In genomic region chr5:120582002-120582401, GRCm38 (mm10) we compare ENCODE assay signal across 22 mouse cellular contexts. TPM values are rescaled to one million over a fixed set of nuclear protein-coding genes. Genes with fewer than 3 reads are reported as not detected.
A peak's percentile ranks its signal among the peaks of the same experiment; 100 is the strongest.
DNase-seq lines count a peak whose midpoint lies in the region; ATAC-seq and TF ChIP-seq lines count a peak whose summit lies in the region.
"Had no signal": no experiment of that assay in that cellular context is flagged by ENCODE, and none has a peak within 500 bp of the region (broad histone marks: within the 10 kb centered on the region; RNA-seq: fewer than 3 reads in every experiment).

No protein-coding gene starts in this region.

- no peak overlapping the region for H3K9ac ChIP-seq in liver, embryonic 15.5 days
- no peak overlapping the region for H3K9ac ChIP-seq in kidney, embryonic 15.5 days
- no peak overlapping the region for H3K9ac ChIP-seq in forebrain, embryonic 11.5 days (ENCODE audit: low read length)
- H3K9ac ChIP-seq: embryonic facial prominence, embryonic 15.5 days; forebrain, embryonic 12.5 days had no signal

- no peaks in the 10 kb centered on the region for H3K27me3 ChIP-seq in liver, embryonic 15.5 days
- 0 out of 2 replicates have a peak, but pooled peaks cover 3% of the 10 kb centered on the region for H3K27me3 ChIP-seq in kidney, embryonic 15.5 days
- H3K27me3 ChIP-seq in small intestine, adult 2 months (ENCODE audit: control insufficient read depth, insufficient read depth, low read length), result no peaks in the 10 kb centered on the region
- no peaks in the 10 kb centered on the region for H3K27me3 ChIP-seq in forebrain, embryonic 11.5 days (ENCODE audit: control insufficient read depth, insufficient read depth, low read length)
- H3K27me3 ChIP-seq: embryonic facial prominence, embryonic 15.5 days; forebrain, embryonic 12.5 days had no signal

- H3K9me3 ChIP-seq in liver, embryonic 15.5 days (replicated peaks), result no peaks in the 10 kb centered on the region
- H3K9me3 ChIP-seq in kidney, embryonic 15.5 days (replicated peaks), result no peaks in the 10 kb centered on the region
- no peaks in the 10 kb centered on the region for H3K9me3 ChIP-seq in forebrain, embryonic 11.5 days (ENCODE audit: control insufficient read depth, low read length)
- H3K9me3 ChIP-seq: embryonic facial prominence, embryonic 15.5 days; forebrain, embryonic 12.5 days had no signal

- H3K4me1 ChIP-seq in liver, embryonic 15.5 days (replicated peaks), result peaks cover 86% of the 10 kb centered on the region
- H3K4me1 ChIP-seq in kidney, embryonic 15.5 days, result peaks cover 75% of the 10 kb centered on the region
- peaks cover 43% of the 10 kb centered on the region for H3K4me1 ChIP-seq in small intestine, adult 2 months (ENCODE audit: control insufficient read depth, insufficient read depth, insufficient read length, low read length)
- no peaks in the 10 kb centered on the region for H3K4me1 ChIP-seq in forebrain, embryonic 11.5 days (replicated peaks; ENCODE audit: control insufficient read depth, insufficient read depth, low read length)

- TF ChIP-seq CTCF in small intestine, adult 2 months (IDR thresholded peaks at IDR 0.05; ENCODE audit: extremely low read depth, insufficient read length, insufficient replicate concordance, low read depth, low read length), result no peak

- WGBS in liver, embryonic 15.5 days (ENCODE audit: insufficient replicate concordance), result 78% methylated on average over 9 of the region's 9 CpGs
- 68% methylated on average over 9 of the region's 9 CpGs for WGBS in kidney, embryonic 15.5 days
- WGBS in small intestine, adult 2 months, result 77% methylated on average over 9 of the region's 9 CpGs
- 88% methylated on average over 9 of the region's 9 CpGs for WGBS in forebrain, embryonic 11.5 days

- no peak for ATAC-seq in liver, embryonic 15.5 days (ENCODE audit: insufficient read depth)
- ATAC-seq in kidney, embryonic 15.5 days (replicated peaks; ENCODE audit: low FRiP score), result no peak
- no peak for ATAC-seq in forebrain, embryonic 11.5 days (replicated peaks; ENCODE audit: low FRiP score)
- ATAC-seq: hindbrain, postnatal 0 days had no signal

- peak overlapping the region; percentile 19; the same call in 1 of the 2 replicates for H3K27ac ChIP-seq in liver, embryonic 15.5 days (replicated peaks)
- peak overlapping the region; percentile 73 for H3K27ac ChIP-seq in kidney, embryonic 15.5 days
- peak overlapping the region; percentile 12; the same call in 1 of the 2 replicates for H3K27ac ChIP-seq in small intestine, adult 2 months (ENCODE audit: insufficient read depth, low read depth, low read length)
- no peak overlapping the region for H3K27ac ChIP-seq in forebrain, embryonic 11.5 days (ENCODE audit: low read depth, low read length)
- H3K27ac ChIP-seq: embryonic facial prominence, embryonic 15.5 days; forebrain, embryonic 12.5 days; hindbrain, postnatal 0 days; left cerebral cortex, adult 2 months had no signal

- no peak for TF ChIP-seq POLR2A in small intestine, adult 2 months (IDR thresholded peaks at IDR 0.05; ENCODE audit: low read depth, low read length)

- intact Hi-C loops in heart, postnatal 25 days (cut with DNase I), result no loop called here

- no peak overlapping the region for H3K4me3 ChIP-seq in liver, embryonic 15.5 days (replicated peaks)
- no peak overlapping the region for H3K4me3 ChIP-seq in kidney, embryonic 15.5 days (replicated peaks)
- no peak overlapping the region for H3K4me3 ChIP-seq in small intestine, adult 2 months (ENCODE audit: low read depth, low read length)
- H3K4me3 ChIP-seq in forebrain, embryonic 11.5 days (ENCODE audit: low read depth, low read length), result no peak overlapping the region
- H3K4me3 ChIP-seq: embryonic facial prominence, embryonic 15.5 days; forebrain, embryonic 12.5 days; left cerebral cortex, adult 2 months had no signal

- no peak overlapping the region for H3K4me2 ChIP-seq in liver, embryonic 15.5 days
- H3K4me2 ChIP-seq in kidney, embryonic 15.5 days, result no peak overlapping the region
- no peak overlapping the region for H3K4me2 ChIP-seq in forebrain, embryonic 11.5 days (ENCODE audit: low read depth, low read length, severe bottlenecking)
- H3K4me2 ChIP-seq: embryonic facial prominence, embryonic 15.5 days; forebrain, embryonic 12.5 days; heart, embryonic 11.5 days had no signal

- peak; percentile 94 for DNase-seq in heart, adult 11 months
- no peak for DNase-seq in heart, postnatal 25 days (ENCODE audit: low spot score)
- no peak for DNase-seq in liver
- DNase-seq in Muller cell, postnatal 12 days (ENCODE audit: inconsistent ontology term), result no peak
- no peak for DNase-seq in forebrain, embryonic 11.5 days (ENCODE audit: low spot score)
- DNase-seq: cerebellum, postnatal 10 days; embryo, embryonic 11 days; gastrocnemius, postnatal 14 days; heart, postnatal 4 days; lung, adult 18-20 months; right cerebral cortex, postnatal 25 days had no signal

- peaks cover 66% of the 10 kb centered on the region for H3K36me3 ChIP-seq in liver, embryonic 15.5 days (replicated peaks)
- H3K36me3 ChIP-seq in kidney, embryonic 15.5 days, result peaks cover 41% of the 10 kb centered on the region
- H3K36me3 ChIP-seq in small intestine, adult 2 months (ENCODE audit: control insufficient read depth, insufficient read depth, low read length), result peaks cover 38% of the 10 kb centered on the region
- no peaks in the 10 kb centered on the region for H3K36me3 ChIP-seq in forebrain, embryonic 11.5 days (ENCODE audit: control insufficient read depth, insufficient read depth, low read length)

RNA-seq across cellular contexts. Expression of gene Tpcn1, which starts 6.5 kb away (rescaled TPM):
- 10 to 100 TPM; 36.0 to 37.9 TPM for total RNA-seq in heart, postnatal 25 days (2021)
- polyA plus RNA-seq in liver, embryonic 15.5 days (2015; fragmentation: Nextera tagmentation; extraction: Ambion mirVana), result 22.7 and 26.4 TPM in 2 replicates
- polyA plus RNA-seq in kidney, embryonic 15.5 days (2015; fragmentation: Nextera tagmentation; extraction: Ambion mirVana), result 32.9 and 36.0 TPM in 2 replicates
- polyA plus RNA-seq in small intestine, adult 2 months (2012; rRNA removed), result 48.5 and 115 TPM in 2 replicates
- polyA plus RNA-seq in forebrain, embryonic 11.5 days (2014; fragmentation: Nextera tagmentation; extraction: Ambion mirVana), result 14.5 and 14.6 TPM in 2 replicates

RNA-seq across cellular contexts. Expression of gene Iqcd, which starts 6.8 kb away (rescaled TPM):
- not detected for total RNA-seq in heart, postnatal 25 days (2021)
- 0.90 and 1.2 TPM in 2 replicates for polyA plus RNA-seq in liver, embryonic 15.5 days (2015; fragmentation: Nextera tagmentation; extraction: Ambion mirVana)
- polyA plus RNA-seq in kidney, embryonic 15.5 days (2015; fragmentation: Nextera tagmentation; extraction: Ambion mirVana), result 0.82 and 0.90 TPM in 2 replicates
- 0.15 and 0.25 TPM in 2 replicates for polyA plus RNA-seq in small intestine, adult 2 months (2012; rRNA removed)
- polyA plus RNA-seq in forebrain, embryonic 11.5 days (2014; fragmentation: Nextera tagmentation; extraction: Ambion mirVana), result 1.1 TPM in 2 replicates
- total RNA-seq: heart, postnatal 4 days had no signal

RNA-seq across cellular contexts. Expression of gene Rita1, which starts 30.4 kb away (rescaled TPM):
- total RNA-seq in heart, postnatal 25 days (2021), result 10 to 100 TPM; 15.4 to 18.7 TPM
- 4.0 TPM in 2 replicates for polyA plus RNA-seq in liver, embryonic 15.5 days (2015; fragmentation: Nextera tagmentation; extraction: Ambion mirVana)
- polyA plus RNA-seq in kidney, embryonic 15.5 days (2015; fragmentation: Nextera tagmentation; extraction: Ambion mirVana), result 15.3 and 16.1 TPM in 2 replicates
- polyA plus RNA-seq in small intestine, adult 2 months (2012; rRNA removed), result 6.9 and 12.1 TPM in 2 replicates
- 10.2 and 10.6 TPM in 2 replicates for polyA plus RNA-seq in forebrain, embryonic 11.5 days (2014; fragmentation: Nextera tagmentation; extraction: Ambion mirVana)

RNA-seq across cellular contexts. Expression of gene Ddx54, which starts 30.5 kb away (rescaled TPM):
- total RNA-seq in heart, postnatal 25 days (2021), result 10 to 100 TPM; 20.1 to 21.4 TPM
- polyA plus RNA-seq in liver, embryonic 15.5 days (2015; fragmentation: Nextera tagmentation; extraction: Ambion mirVana), result 16.2 and 17.7 TPM in 2 replicates
- polyA plus RNA-seq in kidney, embryonic 15.5 days (2015; fragmentation: Nextera tagmentation; extraction: Ambion mirVana), result 47.2 and 52.2 TPM in 2 replicates
- polyA plus RNA-seq in small intestine, adult 2 months (2012; rRNA removed), result 23.1 and 44.6 TPM in 2 replicates
- polyA plus RNA-seq in forebrain, embryonic 11.5 days (2014; fragmentation: Nextera tagmentation; extraction: Ambion mirVana), result 45.2 and 45.7 TPM in 2 replicates

RNA-seq across cellular contexts. Expression of gene Cfap73, which starts 52.0 kb away (rescaled TPM):
- not detected for total RNA-seq in heart, postnatal 25 days (2021)
- not detected in 2 replicates for polyA plus RNA-seq in liver, embryonic 15.5 days (2015; fragmentation: Nextera tagmentation; extraction: Ambion mirVana)
- polyA plus RNA-seq in kidney, embryonic 15.5 days (2015; fragmentation: Nextera tagmentation; extraction: Ambion mirVana), result not detected in 2 replicates
- not detected in 2 replicates for polyA plus RNA-seq in small intestine, adult 2 months (2012; rRNA removed)
- not detected in 2 replicates for polyA plus RNA-seq in forebrain, embryonic 11.5 days (2014; fragmentation: Nextera tagmentation; extraction: Ambion mirVana)
- total RNA-seq: gastrocnemius, postnatal 14 days; heart, postnatal 4 days; megakaryocyte-erythroid progenitor cell, adult 5-6 weeks had no signal
- polyA plus RNA-seq: heart, embryonic 11.5 days; limb, embryonic 11.5 days; neural tube, embryonic 11.5 days had no signal
